Mouse (Mus musculus) bone marrow, adult 2 months (tissue): ENCODE data around the gene Arhgap10. TPM values are rescaled to one million over a fixed set of nuclear protein-coding genes. Genes with fewer than 3 reads are reported as not detected.

Experiments used
- H3K27ac ChIP-seq: fragments of 200-500 bp; 2 replicates; pipeline ENCODE4 v1.5.1; 2012; ENCODE audit warnings: low read depth, mild to moderate bottlenecking, control low read depth, inconsistent platforms, low read length; ENCODE audit not compliant: control insufficient read depth, poor library complexity, insufficient read depth
- H3K4me1 ChIP-seq: fragments of 200-500 bp; 2 replicates; pipeline ENCODE4 v1.6.1; 2011; ENCODE audit warnings: low read length; ENCODE audit not compliant: control insufficient read depth, insufficient read depth
- H3K4me3 ChIP-seq: fragments of 200-500 bp; replicated peaks from 2 replicates; pipeline ENCODE3; 2011; ENCODE audit warnings: mild to moderate bottlenecking, low read depth, low read length, control low read depth; ENCODE audit not compliant: control insufficient read depth
- CTCF ChIP-seq: fragments of 200-500 bp; IDR thresholded peaks from 2 replicates; pipeline ENCODE4 v1.5.1; 2011; ENCODE audit warnings: low read length, control low read depth; ENCODE audit not compliant: control insufficient read depth, insufficient read depth
- POLR2A ChIP-seq: fragments of 200-500 bp; IDR thresholded peaks from 2 replicates; pipeline ENCODE4 v1.6.1; 2011; ENCODE audit warnings: low read depth, mild to moderate bottlenecking, control low read depth, low read length, borderline replicate concordance; ENCODE audit not compliant: control insufficient read depth
- WGBS: fragments of 180-500 bp; shearing (Covaris S2); methylation state at CpG from one replicate; pipeline ENCODE4 v1.1.7; 2018; 5-methylcytosine and 5-hydroxymethylcytosine counted together
- polyA plus RNA-seq: library from polyadenylated mRNA; stranded (reverse); fragments of >200 nt; gene quantifications from 2 replicates; pipeline ENCODE4 v1.2.4, GENCODE M21; 2011; ENCODE audit warnings: low replicate concordance; ENCODE audit not compliant: missing spikeins, insufficient read depth, insufficient read length

The Arhgap10 gene
- polyA plus RNA-seq, 1 experiment = 11.8 TPM

GRCm38 (mm10) chr8:77437807-77438493 lies 79.8 kb downstream of the Arhgap10 start:
- TF ChIP-seq POLR2A = no peak
- TF ChIP-seq CTCF = no peak
- Histone ChIP-seq H3K4me1 (no peaks in the 10 kb centered on the region; the same call in 1 of the 2 replicates), H3K4me3 (no peak overlapping the region), H3K27ac (no peak overlapping the region)
- WGBS = 61% methylated on average over 9 of the region's 9 CpGs

DNA sequence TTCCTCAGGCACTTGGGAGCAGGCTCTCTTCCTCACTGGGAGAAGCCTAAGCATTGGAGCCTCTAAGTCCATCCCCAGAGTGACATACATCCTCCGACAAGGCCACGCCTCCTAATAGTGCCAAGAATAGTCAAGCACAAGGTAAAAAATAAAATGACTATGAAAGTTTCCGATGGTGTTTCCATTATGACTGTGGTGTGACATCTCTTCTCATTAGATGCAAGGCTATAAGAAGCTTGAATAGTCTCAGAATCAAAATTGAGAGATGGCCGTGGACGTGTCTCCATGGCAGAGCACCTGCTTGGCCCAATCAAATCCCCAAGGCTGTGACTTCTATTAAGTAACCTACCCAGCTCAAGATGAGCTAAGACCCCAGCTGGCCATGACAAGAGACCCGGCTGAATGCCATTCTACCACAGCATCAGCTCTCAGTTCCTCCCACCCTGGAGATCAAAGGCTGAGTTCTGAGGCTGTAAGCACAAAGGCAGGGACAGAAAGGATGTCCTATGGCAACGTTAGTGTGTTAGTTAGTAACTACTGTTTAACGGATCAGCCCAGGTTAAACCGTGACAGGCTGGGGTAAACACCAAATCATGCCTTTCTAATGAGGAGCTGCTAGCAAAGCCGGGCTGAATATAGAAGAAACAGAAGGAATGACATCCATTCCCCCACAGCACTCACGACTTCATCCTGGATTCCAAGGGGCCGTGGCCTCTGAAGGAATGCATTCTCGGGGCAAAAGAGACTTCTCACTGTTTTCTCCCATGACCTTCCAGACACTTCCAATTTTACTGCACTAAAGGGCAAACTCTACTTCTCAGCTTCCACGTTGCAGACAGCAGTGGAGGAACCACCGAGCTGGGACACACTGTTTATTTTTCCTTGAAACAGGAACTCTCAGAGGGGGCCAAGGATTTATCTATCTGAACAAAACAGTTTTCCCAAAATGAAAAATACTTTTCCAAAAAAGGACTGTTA lies 81.5 kb downstream of the Arhgap10 start:
- WGBS = 72% methylated on average over 15 of the region's 15 CpGs
- no peak overlapping the region for H3K27ac ChIP-seq
- TF ChIP-seq CTCF (no peak), POLR2A (no peak)
- no peaks in the 10 kb centered on the region; the same call in 1 of the 2 replicates for H3K4me1 ChIP-seq
- H3K4me3 ChIP-seq = no peak overlapping the region

- Histone ChIP-seq H3K27ac (no peak overlapping the region), H3K4me1 (no peaks in the 10 kb centered on the region), H3K4me3 (no peak overlapping the region)
- WGBS = 58% methylated on average over 4 of the region's 4 CpGs
- no peak for TF ChIP-seq POLR2A
- TF ChIP-seq CTCF = no peak
These were observed 84.5 kb downstream of the Arhgap10 start for GRCm38 (mm10) chr8:77433221-77433620.

GRCm38 (mm10) chr8:77432726-77433125 lies 85.0 kb downstream of the Arhgap10 start:
- Histone ChIP-seq H3K4me3 (no peak overlapping the region), H3K4me1 (no peaks in the 10 kb centered on the region), H3K27ac (no peak overlapping the region)
- WGBS = 87% methylated on average over 10 of the region's 10 CpGs
- no peak for TF ChIP-seq CTCF
- no peak for TF ChIP-seq POLR2A

GRCm38 (mm10) chr8:77428420-77428819 lies 89.3 kb downstream of the Arhgap10 start:
- Histone ChIP-seq H3K4me1 (peaks cover 3% of the 10 kb centered on the region; the same call in 1 of the 2 replicates), H3K4me3 (no peak overlapping the region), H3K27ac (no peak overlapping the region)
- TF ChIP-seq CTCF (no peak), POLR2A (no peak)
- 73% methylated on average over 4 of the region's 4 CpGs for WGBS

GRCm38 (mm10) chr8:77428015-77428414 lies 89.7 kb downstream of the Arhgap10 start:
- TF ChIP-seq POLR2A (no peak), CTCF (no peak)
- H3K4me1 ChIP-seq = peaks cover 3% of the 10 kb centered on the region; the same call in 1 of the 2 replicates
- no peak overlapping the region for H3K4me3 ChIP-seq
- no peak overlapping the region for H3K27ac ChIP-seq
- WGBS = 79% methylated on average over 6 of the region's 6 CpGs

DNA sequence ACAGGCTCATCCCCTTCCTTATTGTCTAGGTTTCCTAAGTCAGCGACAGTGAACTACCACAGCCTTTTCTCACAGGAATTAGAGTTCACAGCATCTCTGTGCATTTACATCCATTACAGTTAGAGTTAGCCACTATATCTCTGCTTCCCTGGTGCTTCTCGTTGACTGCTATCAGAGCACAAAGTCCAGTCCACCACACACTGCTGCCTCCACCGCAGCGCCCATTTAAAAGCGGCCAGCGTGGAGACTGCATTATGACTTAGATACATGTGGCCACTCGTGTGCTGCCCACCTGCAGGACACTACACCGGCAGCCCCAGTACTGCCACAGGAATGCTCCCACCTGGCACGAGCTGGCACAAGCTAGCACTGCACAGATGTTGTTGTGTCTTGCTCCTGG lies 90.3 kb downstream of the Arhgap10 start:
- H3K27ac ChIP-seq = no peak overlapping the region
- H3K4me3 ChIP-seq = no peak overlapping the region
- TF ChIP-seq POLR2A (no peak), CTCF (no peak)
- 84% methylated on average over 9 of the region's 9 CpGs for WGBS
- H3K4me1 ChIP-seq = peaks cover 3% of the 10 kb centered on the region; the same call in 1 of the 2 replicates

- no peak overlapping the region for H3K27ac ChIP-seq
- 43% methylated on average over 4 of the region's 6 CpGs for WGBS
These were observed 93.9 kb downstream of the Arhgap10 start for GRCm38 (mm10) chr8:77423850-77424249.

More at GRCm38 (mm10) chr8:77423850-77424249, 93.9 kb downstream of the Arhgap10 start:
- Histone ChIP-seq H3K4me3 (no peak overlapping the region), H3K4me1 (peaks cover 3% of the 10 kb centered on the region; the same call in 1 of the 2 replicates)
- TF ChIP-seq CTCF (no peak), POLR2A (no peak)
